Mouse (Mus musculus): ENCODE results near the gene Siah1b.

Siah1b gene

DNA sequence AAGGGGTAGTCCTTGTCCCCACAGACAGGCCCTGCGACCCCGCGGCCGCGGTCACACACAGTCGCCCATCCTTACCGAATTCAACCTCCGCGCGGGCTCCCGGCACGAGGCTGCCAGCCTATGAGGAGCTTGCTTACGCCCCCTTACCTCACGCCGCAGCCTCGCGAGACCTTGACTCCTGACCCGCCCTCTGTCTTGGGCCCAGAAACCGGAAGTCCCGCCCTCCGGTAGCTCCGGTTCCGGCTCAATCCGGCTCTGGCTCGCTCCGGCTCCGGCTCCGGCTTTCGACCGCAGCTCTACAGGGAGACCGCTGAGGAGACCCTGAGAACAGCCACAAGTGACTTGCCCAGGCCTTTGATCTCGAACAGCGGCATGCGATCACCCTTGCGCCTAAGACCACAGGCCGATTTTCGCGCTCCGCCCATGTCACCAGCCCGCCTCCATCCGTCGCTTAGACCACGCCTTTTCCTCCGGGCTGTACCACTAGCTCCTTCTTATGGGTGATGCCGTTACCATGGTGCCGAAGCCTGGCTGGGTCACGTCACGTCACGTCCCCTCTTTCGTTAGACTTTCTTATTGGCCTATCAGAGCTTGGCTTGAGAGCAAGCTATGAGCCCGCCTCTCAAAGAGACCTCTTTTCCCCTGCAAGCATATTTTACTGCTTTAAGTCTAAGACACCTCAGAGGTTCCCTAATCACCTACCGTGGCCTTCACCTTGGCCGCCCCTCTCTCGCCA is at the start of gene Siah1b:
Siah1b (minus strand) TSS at position 454 of the 736 bp plus-strand sequence.
- DNase-seq, result peak; percentile 96

DNA sequence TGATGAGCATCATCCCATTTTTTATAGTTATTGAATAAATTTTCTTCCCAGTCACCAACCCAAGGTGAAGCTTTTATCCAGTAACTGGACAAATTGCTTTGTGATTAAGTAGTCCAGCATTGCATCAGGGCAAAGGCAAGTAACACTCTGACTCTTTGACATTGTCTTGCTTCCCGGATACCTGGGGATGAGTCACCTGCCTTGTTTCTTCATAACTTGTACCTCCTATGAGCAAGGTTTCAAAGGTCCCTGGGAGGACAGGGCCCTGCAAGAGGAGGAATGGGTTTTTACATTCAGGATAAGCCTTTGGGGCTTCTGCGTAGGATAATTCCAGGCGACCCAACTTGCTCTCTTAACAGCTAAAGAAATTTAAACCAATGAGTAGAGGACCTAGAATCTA is 47.6 kb upstream of the Siah1b start:
- DNase-seq, result no peak

DNA sequence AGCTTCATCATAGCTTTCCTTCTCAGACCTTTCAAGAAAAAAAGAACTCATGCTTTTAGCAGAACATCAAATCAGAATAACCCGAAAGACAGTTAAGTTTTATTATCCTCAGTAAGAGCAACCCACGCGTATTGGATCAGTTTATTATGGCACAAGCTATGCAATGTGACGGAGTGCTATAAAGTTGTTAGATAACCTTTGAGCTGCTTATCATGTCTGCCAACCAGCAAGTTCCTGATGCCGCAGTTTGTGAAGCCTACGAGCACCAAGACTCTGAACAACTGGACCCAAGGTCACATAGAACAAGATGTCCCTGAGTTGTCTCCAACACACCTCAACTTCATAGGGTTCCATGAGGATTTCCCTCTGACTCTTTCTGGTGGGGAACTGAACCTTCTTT is 37.5 kb upstream of the Siah1b start:
- DNase-seq, result no peak

DNA sequence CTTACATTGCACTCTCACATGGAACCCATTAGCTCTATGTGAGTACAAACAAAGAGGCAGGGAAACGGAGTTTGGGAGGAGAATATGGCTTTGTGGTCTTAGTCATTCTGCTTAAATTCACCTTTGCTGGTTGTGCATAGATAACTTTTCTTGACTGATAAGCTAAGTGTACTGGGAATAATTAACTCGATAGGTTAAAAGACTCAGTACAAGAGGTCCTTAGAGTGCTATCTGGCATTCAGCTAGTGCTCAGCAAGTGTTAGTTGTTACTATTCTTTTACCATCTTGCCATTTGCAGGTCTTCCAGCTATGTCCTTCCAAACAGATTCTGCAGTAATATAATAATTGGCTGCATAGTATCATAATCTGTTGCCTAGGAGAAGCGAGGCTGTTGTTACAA is 34.9 kb upstream of the Siah1b start:
- DNase-seq, result no peak

DNA sequence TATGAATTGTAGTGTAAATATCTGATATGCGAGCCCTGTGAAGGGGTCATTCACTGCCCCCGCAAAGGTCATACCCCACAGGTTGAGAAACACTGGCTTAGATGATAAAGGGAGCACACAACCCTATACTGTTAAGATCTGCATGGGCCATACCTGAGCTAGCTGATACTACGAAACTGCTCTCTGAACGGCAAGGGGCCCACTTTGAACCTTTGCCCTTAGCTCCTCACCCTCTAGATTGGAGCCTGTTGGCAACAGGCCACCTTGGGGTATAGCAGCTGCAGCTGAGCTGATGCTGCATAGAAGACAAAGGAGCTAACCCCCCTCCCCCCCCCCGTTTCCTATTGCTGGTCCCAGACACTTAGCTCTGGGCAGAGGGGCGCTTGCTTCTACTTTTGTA is 26.4 kb upstream of the Siah1b start:
- DNase-seq, result no peak

DNA sequence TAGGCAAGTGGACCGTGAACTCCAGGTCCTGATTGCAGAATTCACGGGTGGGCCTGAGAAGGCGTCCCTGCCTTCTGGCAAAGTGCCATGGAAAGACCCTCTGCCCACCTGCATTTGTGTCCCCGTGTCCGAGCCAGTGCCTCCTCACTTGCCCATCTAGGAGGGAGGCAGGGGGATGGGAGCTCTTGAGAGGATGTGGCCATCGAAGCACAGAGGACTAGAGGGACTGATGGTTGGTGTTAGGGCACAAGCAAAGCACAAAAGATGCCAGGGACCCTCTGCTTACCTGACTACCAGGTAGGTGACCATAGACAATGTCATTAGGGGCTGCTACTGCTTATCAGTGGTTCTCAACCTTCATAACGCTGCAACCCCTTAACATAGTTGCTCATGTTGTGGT is 25.9 kb upstream of the Siah1b start:
- DNase-seq, result no peak

DNA sequence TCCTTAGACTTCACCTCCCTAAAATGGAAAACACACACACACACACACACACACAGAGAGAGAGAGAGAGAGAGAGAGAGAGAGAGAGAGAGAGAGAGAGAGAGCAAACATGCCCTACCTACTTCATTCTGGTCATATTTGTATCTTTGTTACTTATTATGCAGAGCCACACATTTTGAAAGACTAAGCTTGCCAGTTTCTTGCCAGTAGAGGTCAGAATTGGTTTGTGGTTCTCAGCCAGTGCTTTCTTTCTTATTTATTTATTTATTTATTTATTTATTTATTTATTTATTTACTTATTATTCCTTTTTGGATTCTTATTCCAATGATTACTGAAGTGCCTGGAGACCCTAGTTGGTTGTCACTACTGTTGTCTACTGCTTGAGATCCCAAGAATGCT is 25.2 kb upstream of the Siah1b start:
- no peak for DNase-seq

DNA sequence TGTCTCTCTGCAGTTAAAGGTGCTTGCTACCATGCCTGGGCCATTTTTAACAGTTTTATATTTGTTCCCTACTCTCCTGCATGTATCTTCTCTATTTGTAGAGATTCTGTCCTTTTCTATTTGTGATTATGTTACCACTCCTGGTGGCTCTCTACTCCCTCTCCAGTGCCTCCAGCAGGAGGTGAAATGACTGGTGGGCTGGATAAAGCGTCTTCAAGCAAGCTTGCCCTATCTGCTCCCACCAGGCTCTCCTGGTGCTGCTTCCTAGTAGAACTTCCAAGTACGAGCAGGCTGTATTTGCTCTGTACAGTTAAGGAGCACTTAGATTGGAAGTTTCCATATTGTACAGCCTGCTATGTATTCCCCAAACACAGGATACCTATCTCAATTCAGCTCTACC is 19.5 kb upstream of the Siah1b start:
- no peak for DNase-seq

DNA sequence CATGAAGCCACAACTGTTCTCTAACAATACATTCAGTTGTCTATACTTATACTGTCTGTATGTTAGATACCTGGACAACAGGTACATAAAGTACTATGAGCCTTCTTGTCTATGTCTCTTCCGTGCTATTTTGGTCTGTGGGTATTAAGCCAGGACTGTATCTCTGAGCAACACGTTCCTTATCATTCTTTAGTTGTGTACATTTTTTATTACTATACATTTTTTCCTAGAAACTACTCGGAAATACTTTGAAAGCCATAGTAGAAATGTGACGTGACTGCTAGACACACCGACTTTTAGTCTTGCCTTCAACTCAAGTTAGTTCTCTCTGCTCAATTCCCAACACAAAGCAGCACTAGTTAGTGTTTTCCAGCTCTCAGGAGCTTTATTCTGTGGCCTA is 17.1 kb upstream of the Siah1b start:
- no peak for DNase-seq

DNA sequence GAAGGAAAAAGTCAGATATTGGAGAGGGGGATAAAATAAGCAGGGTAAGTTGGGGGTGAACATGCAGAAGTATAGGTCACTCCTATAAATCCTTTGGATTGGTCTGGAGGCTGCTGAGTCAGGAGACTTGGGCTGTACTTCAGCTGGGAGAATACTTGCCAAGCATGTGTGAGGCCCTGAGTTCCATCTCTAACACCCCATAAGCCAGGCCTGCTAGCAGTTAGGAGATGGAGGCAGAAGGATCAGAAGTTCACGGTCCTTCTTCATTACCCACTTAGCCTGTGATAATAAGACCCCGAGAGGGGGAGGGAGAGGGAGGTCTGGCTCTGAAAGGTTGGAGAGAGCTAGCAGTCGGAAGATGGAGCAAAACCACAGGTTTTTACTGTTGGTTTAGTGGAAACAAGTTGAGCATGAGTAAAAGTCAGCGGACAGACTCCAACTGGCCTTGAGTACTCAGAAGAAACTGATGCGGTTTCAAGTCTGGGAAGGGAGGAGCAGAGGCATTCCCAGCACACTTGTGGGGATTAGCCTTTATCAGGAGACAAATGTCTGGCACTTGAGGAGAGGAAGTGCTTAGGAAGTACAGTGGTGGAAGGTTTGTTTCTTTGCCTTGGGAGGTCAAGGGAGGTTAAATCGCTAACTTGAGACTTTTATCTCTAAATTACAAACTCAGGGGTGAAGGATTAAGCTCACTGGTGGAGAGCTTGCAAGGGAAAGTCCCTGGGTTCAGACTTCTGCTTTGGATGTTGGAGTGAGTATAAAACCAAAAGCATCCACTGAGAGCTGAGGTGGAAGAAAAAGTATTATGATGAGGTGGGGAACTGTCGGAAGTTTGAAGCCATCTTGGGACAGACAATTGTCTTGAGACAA is 16.2 kb upstream of the Siah1b start:
- no peak for DNase-seq

DNA sequence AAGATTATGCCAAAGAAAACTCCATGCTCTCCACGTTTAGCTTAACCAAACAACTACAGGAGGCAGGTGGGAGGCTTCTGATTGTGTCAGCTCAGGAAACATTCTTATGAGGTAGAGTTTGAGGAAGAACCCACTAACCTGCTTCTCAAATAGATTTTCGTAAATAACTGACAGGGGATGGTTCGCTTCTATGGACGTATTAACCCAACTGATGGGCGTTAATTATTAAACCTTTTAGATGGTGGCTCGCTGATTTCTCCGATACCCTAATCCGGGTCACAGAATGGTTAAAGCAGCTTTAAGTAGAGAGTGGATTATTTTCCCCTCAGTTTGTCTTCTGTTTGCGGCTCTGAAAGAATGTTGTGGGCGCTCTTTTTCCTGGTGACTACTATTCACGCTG is 13.6 kb upstream of the Siah1b start:
- no peak for DNase-seq

DNA sequence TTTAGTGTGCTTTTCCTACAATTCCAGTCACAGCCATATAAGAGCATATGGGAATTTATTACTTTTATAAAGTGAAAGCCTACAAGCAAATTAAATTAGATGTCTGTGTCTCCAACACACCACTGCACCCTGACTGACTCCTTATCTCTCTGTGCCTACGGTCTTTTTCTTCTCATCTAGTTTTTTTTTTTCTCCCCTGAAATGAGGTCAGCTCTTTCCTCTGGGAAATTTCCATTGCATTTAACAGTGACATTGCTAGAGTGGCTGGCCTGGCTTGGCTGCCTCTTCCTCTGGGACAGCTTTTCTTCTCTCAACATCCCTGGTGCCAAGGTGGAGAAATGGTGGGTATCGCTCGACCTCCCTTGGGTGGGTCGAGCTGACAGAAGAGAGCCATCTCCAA is 12.3 kb upstream of the Siah1b start, which contains the start of gene Cltrn:
Cltrn (plus strand) TSS at position 249 of the 400 bp plus-strand sequence.
- DNase-seq, result peak; percentile 25

DNA sequence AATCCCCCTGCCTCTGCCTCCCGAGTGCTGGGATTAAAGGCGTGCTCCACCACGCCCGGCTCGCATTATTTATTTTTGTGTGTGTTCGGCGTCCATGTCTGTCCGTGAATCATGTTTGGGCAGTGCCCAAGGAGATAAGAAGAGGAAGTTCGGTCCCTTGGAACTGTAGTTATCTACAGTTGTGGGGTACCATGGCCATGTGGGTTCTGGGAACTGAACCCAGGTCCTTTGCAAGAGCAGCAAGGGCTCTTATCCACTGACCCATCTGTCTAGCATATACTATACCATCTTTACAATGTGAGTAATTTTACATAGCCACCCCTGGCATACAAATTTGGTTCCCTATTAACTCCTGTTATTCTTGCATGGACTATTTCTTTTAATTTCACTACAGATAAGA is 5.7 kb upstream of the Siah1b start:
- no peak for DNase-seq

DNA sequence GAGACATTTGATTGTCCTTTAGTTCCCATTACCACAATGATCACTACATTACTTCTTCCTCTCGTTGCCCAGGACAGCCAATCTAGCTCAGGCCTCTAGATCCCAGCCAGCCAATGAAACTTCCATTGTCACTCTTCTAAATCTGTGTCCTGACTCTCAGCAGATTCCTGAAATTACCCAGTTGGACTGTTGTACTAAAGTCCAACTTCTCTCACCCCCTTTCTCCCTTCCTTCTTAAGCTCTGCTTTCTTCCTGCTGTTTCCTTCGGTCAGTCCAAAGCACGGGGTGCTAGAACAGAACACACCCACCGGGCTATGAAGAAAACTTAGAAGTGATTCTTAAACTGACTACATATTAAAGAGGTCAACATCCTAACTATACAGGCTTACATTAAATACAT is 7.3 kb downstream of the Siah1b start:
- DNase-seq, result no peak

DNA sequence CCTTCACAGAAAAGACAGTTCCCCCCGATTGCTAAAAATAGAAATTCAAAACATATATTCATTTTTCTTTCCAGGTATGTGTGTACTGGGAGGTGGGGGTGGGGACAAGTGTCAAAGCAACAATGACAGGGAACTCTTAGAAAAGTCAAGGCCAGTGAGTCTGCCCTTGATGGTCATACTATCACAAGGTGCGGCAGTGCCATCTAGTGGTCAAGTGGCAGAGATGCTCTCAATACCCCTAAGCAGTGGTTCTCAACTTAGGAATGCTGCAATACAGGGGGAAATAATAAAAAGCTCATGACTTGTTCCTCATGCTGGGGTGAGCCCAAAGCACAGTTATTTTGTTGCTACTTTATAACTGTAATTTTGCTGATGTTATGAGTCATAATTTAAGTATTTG is 10.1 kb downstream of the Siah1b start:
- DNase-seq, result peak; percentile 35

DNA sequence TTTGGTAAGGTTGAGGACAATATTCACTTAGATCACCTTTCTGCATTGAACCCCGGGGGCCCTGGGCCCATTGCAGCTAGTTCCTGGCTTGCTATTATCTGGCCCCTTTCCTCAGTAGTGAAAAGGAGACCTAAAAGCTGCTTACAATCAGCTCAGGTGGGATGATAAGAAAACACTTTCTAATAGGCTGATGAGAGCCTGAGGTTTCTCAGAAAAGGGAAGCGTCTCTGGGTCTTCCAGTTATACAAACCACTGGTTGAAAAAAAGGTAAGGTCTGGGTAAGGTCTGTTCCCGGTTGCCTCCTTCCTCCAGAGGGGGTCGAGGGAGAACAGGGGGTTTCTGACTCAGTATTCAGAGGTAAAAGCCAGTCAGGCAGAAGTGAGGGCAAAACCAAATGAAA is 17.2 kb downstream of the Siah1b start:
- no peak for DNase-seq

DNA sequence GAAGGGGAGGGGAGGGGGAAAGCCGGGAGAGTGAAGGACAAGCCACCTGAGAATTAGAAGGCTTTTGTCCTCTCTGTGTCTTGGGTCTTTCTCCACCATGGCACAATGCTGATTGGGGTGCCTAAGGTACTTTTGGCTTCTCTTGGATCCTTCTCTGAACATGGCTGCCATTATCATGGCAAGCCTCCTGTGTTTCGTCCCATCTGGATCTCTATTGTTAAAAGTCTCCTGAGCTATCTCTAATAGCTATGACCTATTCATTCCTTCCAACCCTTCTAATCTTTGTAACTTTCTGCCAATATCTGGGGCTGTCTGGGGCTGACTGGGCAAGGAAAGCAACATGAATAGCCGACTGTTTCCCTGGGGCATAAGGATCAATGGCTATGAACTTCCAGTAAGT is 17.8 kb downstream of the Siah1b start:
- no peak for DNase-seq

DNA sequence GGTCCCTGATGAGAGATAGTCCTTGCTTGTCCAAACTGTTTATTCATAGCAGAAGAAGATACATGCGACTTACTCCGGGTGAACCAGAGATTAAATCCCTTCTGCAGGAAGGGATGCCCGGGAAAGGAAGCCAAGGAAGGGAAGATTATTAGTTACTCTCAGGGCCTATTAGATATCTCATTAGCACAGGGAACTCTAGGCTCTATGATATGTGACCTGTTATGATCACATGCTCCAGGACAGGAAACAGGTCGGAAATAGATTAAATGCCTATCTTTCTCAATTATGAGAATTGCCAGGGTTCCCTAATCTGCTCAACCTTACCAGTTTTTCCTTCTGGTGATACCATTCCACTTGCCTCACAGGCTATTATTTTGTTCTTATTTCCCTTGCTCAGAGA is 20.6 kb downstream of the Siah1b start:
- DNase-seq, result no peak

DNA sequence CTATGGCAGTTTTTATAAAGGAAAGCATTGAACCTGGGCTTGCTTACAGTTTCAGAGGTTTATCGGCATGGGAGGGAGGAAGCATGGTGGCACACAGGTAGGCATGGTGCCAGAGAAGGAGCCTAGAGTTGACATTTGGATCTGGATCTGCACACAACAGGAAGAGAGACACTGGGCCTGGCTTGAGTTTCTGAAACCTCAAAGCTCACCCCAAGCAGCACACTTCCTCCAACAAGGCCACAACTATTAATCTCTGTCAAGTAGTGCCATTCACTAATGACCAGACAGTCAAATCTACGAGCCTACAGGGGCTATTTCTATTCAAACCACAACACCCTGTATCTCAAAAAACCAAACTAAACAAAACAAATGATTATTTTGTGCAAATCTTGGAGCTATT is 29.6 kb downstream of the Siah1b start:
- DNase-seq, result no peak

DNA sequence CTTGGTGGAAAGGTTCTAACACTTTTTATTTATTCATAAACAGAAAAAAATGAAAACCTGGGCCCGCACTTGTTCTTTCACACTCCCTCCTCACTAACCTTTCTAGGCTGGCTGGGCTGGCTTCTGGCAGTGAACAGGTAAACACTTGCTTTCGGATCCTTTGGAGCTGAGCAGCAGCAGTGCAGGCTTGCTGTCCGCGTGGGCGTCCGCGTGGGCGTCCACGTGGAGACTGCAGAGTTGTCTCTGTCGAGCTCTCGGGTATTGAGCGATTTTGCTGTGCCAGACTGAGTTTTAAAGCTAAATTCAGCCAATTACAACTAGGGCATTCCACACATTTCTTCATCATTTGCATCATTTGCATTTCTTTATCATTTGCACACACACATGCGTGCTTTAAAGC is 34.2 kb downstream of the Siah1b start:
- DNase-seq, result no peak

DNA sequence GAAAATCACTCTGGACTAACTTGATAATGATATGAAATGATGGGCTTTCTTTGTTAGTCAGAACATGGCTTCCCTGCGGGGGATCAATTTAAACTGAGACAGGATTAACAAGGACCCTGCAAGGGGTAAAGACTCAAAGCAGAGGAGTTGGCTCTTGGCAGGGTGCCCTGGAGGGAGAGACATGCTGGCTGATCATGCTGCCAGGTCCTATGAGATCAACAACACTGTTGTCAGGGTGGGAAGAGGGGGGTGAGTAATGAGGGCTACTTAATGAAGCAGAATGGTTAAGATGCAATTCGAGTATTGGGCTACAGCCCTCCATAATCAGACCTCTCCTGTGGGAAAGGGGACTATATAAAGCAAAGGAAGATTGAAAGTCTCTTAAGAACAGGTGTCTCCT is 37.4 kb downstream of the Siah1b start:
- DNase-seq, result no peak

DNA sequence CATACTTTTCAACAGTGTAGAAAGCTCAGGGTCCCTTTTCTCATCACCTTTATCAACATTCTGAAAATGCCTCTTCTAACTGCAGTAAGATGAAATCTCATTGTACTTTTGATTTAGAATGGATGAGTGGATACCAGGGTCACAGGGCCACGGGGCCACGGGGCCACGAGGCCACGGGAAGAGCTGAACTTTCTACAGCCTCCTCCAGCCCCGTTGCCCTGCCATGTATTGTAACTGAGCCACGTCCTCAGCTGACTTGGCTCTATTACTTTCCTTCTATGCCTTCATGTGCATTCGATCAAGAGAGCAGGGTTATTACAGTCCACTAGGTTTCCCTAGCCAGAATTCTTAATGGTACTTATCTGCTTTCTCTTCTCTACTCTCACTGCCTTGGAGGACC is 40.4 kb downstream of the Siah1b start:
- no peak for DNase-seq

DNA sequence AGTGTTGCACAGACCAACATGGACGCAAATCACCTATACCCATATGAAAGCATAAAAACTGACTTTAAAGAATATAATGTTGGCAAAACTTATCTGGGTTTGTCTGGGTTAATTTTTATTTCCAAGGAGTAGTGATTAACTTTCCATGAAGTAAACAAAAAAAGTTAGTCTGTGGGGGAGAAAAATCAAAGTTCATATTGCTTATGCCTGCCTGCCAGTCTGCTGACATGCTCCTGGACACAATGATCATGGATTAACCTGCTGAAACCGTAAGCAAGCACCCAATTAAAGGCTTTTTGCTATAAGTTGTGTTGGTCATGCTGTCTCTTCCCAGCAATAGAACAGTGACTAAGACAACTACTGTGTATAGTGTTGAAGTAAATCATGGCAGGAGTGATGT is 40.9 kb downstream of the Siah1b start:
- DNase-seq, result no peak

DNA sequence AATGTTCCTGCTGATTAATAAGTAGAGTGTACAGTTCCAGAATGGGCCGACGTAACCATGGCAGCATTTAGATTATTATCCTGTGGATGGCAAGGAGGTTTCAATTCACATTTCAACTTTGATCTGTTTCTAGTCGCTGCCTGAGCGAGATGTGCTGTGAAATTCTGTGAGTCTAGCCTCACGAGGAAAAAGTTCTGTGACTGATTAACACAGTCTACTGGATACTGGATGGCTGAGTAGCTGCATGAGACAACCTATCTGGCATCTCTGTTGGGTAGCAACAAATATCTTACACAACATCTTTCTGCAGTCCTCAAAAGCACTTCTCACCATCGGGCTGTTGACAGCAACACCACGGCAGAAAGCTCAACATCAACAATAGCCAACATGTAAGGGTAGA is 43.8 kb downstream of the Siah1b start:
- no peak for DNase-seq
